Mouse (Mus musculus) layer of hippocampus, adult 18-20 months (tissue): ENCODE data around the gene Cma2. TPM values are rescaled to one million over a fixed set of nuclear protein-coding genes. Genes with fewer than 3 reads are reported as not detected.

ENCODE experiments used
- total RNA-seq, 2 experiments: library from RNA; stranded (reverse); gene quantifications; 2 replicates each; pipeline ENCODE4 v1.2.3; 2021

Gene Cma2
- total RNA-seq, 2 experiments from 2014 or later: not detected

Other genes with a start within 250 kb of the Cma2 start
- gene Tgm1, start 237.1 kb upstream of the Cma2 start, total RNA-seq: not detected
- 10 to 100 TPM; 43.7 to 45.7 TPM for gene Rabggta, start 228.7 kb upstream of the Cma2 start, total RNA-seq
- gene Dhrs1, start 205.3 kb upstream of the Cma2 start, total RNA-seq: 10 to 100 TPM; 83.2 to 98.7 TPM
- gene Nop9, start 205.3 kb upstream of the Cma2 start, total RNA-seq: 10 to 100 TPM; 11.7 to 14.5 TPM
- gene Cideb, start 192.5 kb upstream of the Cma2 start, total RNA-seq: 1 to 10 TPM; 1.7 to 2.2 TPM
- under 1 TPM; 0.12 to 0.13 TPM for gene Ltb4r2, start 189.6 kb upstream of the Cma2 start, total RNA-seq
- gene Ltb4r1, start 185.0 kb upstream of the Cma2 start, total RNA-seq: under 1 TPM in 1 of 2 experiments, not detected in 1; 0.45 TPM
- 1 to 10 TPM; 3.1 to 4.4 TPM for gene Adcy4, start 166.9 kb upstream of the Cma2 start, total RNA-seq
- 1 to 10 TPM in 1 of 2 experiments, under 1 TPM in 1; 0.52 to 1.1 TPM for gene Ripk3, start 162.1 kb upstream of the Cma2 start, total RNA-seq
- 1 to 10 TPM; 1.4 to 2.3 TPM for gene Nfatc4, start 127.8 kb upstream of the Cma2 start, total RNA-seq
- 1 to 10 TPM; 7.0 to 8.0 TPM for gene Nynrin, start 97.0 kb upstream of the Cma2 start, total RNA-seq
- gene Cbln3, start 66.6 kb upstream of the Cma2 start, total RNA-seq: under 1 TPM; 0.15 to 0.64 TPM
- gene Khnyn, start 66.0 kb upstream of the Cma2 start, total RNA-seq: 10 to 100 TPM; 11.4 to 12.2 TPM
- 10 to 100 TPM; 71.8 to 74.1 TPM for gene Sdr39u1, start 50.7 kb upstream of the Cma2 start, total RNA-seq
- not detected for gene Cma1, start 6.3 kb upstream of the Cma2 start, total RNA-seq
- not detected for gene Mcpt1, start 67.0 kb downstream of the Cma2 start, total RNA-seq
- not detected for gene Mcpt9, start 79.5 kb downstream of the Cma2 start, total RNA-seq
- not detected for gene Mcpt2, start 91.1 kb downstream of the Cma2 start, total RNA-seq
- under 1 TPM in 1 of 2 experiments, not detected in 1; 0.30 TPM for gene Mcpt4, start 111.3 kb downstream of the Cma2 start, total RNA-seq
- gene Mcpt8, start 134.3 kb downstream of the Cma2 start, total RNA-seq: not detected
- not detected for gene Ctsg, start 151.6 kb downstream of the Cma2 start, total RNA-seq
- gene Gzme, start 169.6 kb downstream of the Cma2 start, total RNA-seq: not detected
- not detected for gene Gzmd, start 181.6 kb downstream of the Cma2 start, total RNA-seq
- not detected for gene Gzmg, start 208.6 kb downstream of the Cma2 start, total RNA-seq
- not detected for gene Gzmn, start 223.6 kb downstream of the Cma2 start, total RNA-seq